Mouse (Mus musculus) intestine, postnatal 0 days (tissue): ENCODE measurements around the gene Rora. TPM values are rescaled to one million over a fixed set of nuclear protein-coding genes. Genes with fewer than 3 reads are reported as not detected.

Source experiments
- ATAC-seq: fragments of 200-750 bp; cut with Nextera tagmentation; 2 replicates; pipeline ENCODE4 v1.8.0; 2017; ENCODE audit warnings: mild to moderate bottlenecking, moderate TSS enrichment, moderate library complexity
- H3K27ac ChIP-seq: fragments of 300-500 bp; sonication (generic); 2 replicates; pipeline ENCODE4 v1.5.1; 2014; ENCODE audit warnings: mild to moderate bottlenecking, low read depth, low read length, moderate library complexity
- H3K27me3 ChIP-seq: fragments of 300-500 bp; sonication (generic); replicated peaks from 2 replicates; pipeline ENCODE4 v1.6.1; 2014; ENCODE audit warnings: low read length, mixed read lengths; ENCODE audit not compliant: control insufficient read depth, insufficient read depth
- H3K36me3 ChIP-seq: fragments of 300-500 bp; sonication (generic); 2 replicates; pipeline ENCODE4 v1.6.1; 2014; ENCODE audit warnings: mild to moderate bottlenecking, moderate library complexity; ENCODE audit not compliant: control insufficient read depth, insufficient read depth
- H3K4me1 ChIP-seq: fragments of 300-500 bp; sonication (generic); replicated peaks from 2 replicates; pipeline ENCODE4 v1.6.1; 2014; ENCODE audit warnings: antibody characterized with exemption, low read length, mixed read lengths; ENCODE audit not compliant: control insufficient read depth, insufficient read depth
- H3K4me2 ChIP-seq: fragments of 300-500 bp; sonication (generic); replicated peaks from 2 replicates; pipeline ENCODE4 v1.6.1; 2014; ENCODE audit warnings: low read depth, mild to moderate bottlenecking, moderate library complexity
- H3K4me3 ChIP-seq: fragments of 300-500 bp; sonication (generic); 2 replicates; pipeline ENCODE4 v1.5.1; 2014; ENCODE audit warnings: low read depth, low read length
- H3K9ac ChIP-seq: fragments of 300-500 bp; sonication (generic); 2 replicates; pipeline ENCODE4 v1.6.1; 2014; ENCODE audit warnings: mild to moderate bottlenecking, low read depth, low read length
- H3K9me3 ChIP-seq: fragments of 300-500 bp; sonication (generic); 2 replicates; pipeline ENCODE4 v1.6.1; 2016; ENCODE audit warnings: mixed run types; ENCODE audit not compliant: control insufficient read depth
- CTCF ChIP-seq: sonication (generic); IDR thresholded peaks from 2 replicates; pipeline ENCODE4 v1.5.1; 2016; ENCODE audit warnings: low read depth, mild to moderate bottlenecking, control low read depth, antibody characterized with exemption, moderate library complexity
- WGBS: fragments of 180-500 bp; shearing (Covaris S2); extraction: QIAGEN DNeasy Blood & Tissue Kit; methylation state at CpG from one replicate; pipeline ENCODE4 v1.1.7; 2014; 5-methylcytosine and 5-hydroxymethylcytosine counted together
- polyA plus RNA-seq: library from polyadenylated mRNA; unstranded; fragments of >200 nt; fragmentation: Nextera tagmentation; extraction: Ambion mirVana; gene quantifications from 2 replicates; pipeline ENCODE4 v1.2.1, GENCODE M21; 2015

Rora gene
- polyA plus RNA-seq, 1 experiment from 2014 or later, result 4.7 TPM

DNA sequence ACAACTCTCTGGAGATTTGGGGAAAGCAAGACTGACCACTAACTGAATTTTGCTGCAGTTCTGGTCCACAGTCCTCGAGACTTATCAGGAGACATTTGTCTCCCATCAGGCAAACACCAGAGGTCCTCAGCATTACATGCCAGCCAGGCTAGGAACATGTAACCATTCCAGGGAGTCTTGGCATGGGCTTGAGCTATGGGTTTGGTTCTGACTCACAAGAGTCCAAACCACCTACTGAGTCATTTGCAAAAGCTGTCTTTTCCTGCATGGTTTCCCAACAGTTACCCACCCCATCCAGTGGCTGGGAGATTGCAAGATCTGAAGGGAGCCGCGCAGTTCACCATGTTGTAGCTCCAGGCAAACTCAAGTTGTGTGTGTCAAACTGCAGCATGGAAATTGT, 290.4 kb downstream of the Rora start:
- no peak overlapping the region for H3K9ac ChIP-seq
- H3K4me1 ChIP-seq, result no peaks in the 10 kb centered on the region
- H3K36me3 ChIP-seq, result no peaks in the 10 kb centered on the region
- no peak for ATAC-seq
- H3K4me3 ChIP-seq, result no peak overlapping the region
- H3K4me2 ChIP-seq, result no peak overlapping the region
- no peak overlapping the region for H3K27ac ChIP-seq
- WGBS, result 92% methylated on average over 3 of the region's 3 CpGs
- no peaks in the 10 kb centered on the region for H3K27me3 ChIP-seq
- H3K9me3 ChIP-seq, result no peaks in the 10 kb centered on the region
- 0 out of 2 replicates have a peak, but pooled peaks have one; percentile 11 for TF ChIP-seq CTCF

- Histone ChIP-seq H3K9me3 (no peaks in the 10 kb centered on the region), H3K4me2 (no peak overlapping the region), H3K9ac (no peak overlapping the region), H3K36me3 (no peaks in the 10 kb centered on the region), H3K4me1 (no peaks in the 10 kb centered on the region), H3K27me3 (no peaks in the 10 kb centered on the region), H3K4me3 (no peak overlapping the region), H3K27ac (no peak overlapping the region)
- WGBS, result 26% methylated on average over 6 of the region's 6 CpGs
- ATAC-seq, result no peak
- no peak for TF ChIP-seq CTCF
Observed at GRCm38 (mm10) chr9:68947707-68948106, 294.1 kb downstream of the Rora start.

DNA sequence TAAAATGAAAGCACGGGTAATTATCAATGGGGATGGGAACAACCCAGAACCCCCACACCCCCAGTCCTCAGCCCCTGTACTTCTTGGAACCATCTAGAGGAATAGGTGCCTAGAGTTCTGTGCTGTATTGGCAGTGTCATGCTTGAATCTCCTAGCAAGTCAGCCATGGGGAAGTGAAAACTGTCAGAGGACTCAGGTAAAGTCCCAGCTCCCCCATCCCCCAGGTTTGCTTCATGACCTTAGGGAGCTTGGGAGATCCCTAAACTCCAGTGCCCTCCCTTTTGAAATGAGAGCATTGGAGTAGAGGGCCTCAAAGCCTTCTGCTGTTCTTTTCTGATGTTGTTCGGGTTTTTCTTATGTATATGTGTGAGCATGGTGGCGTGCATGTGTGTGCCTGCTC, 294.6 kb downstream of the Rora start:
- no peaks in the 10 kb centered on the region for H3K4me1 ChIP-seq
- H3K4me3 ChIP-seq, result no peak overlapping the region
- no peaks in the 10 kb centered on the region for H3K27me3 ChIP-seq
- H3K9ac ChIP-seq, result no peak overlapping the region
- ATAC-seq, result no peak
- no peak for TF ChIP-seq CTCF
- no peak overlapping the region for H3K4me2 ChIP-seq
- H3K36me3 ChIP-seq, result no peaks in the 10 kb centered on the region
- H3K27ac ChIP-seq, result no peak overlapping the region
- no peaks in the 10 kb centered on the region for H3K9me3 ChIP-seq
- WGBS, result 73% methylated on average over 3 of the region's 3 CpGs

GRCm38 (mm10) chr9:68956210-68956874, 302.8 kb downstream of the Rora start:
- Histone ChIP-seq H3K27me3 (no peaks in the 10 kb centered on the region), H3K9me3 (no peaks in the 10 kb centered on the region), H3K4me1 (0 out of 2 replicates have a peak, but pooled peaks cover 3% of the 10 kb centered on the region), H3K27ac (no peak overlapping the region), H3K36me3 (no peaks in the 10 kb centered on the region), H3K4me3 (no peak overlapping the region), H3K4me2 (0 out of 2 replicates have a peak overlapping the region, but pooled peaks have one; percentile 17), H3K9ac (no peak overlapping the region)
- no peak for TF ChIP-seq CTCF
- peak; percentile 70 for ATAC-seq
- WGBS, result 39% methylated on average over 12 of the region's 12 CpGs

- Histone ChIP-seq H3K9me3 (no peaks in the 10 kb centered on the region), H3K27me3 (no peaks in the 10 kb centered on the region), H3K9ac (no peak overlapping the region), H3K4me1 (0 out of 2 replicates have a peak, but pooled peaks cover 3% of the 10 kb centered on the region), H3K36me3 (no peaks in the 10 kb centered on the region), H3K27ac (no peak overlapping the region), H3K4me3 (no peak overlapping the region), H3K4me2 (no peak overlapping the region)
- TF ChIP-seq CTCF, result peak; percentile 66
- ATAC-seq, result no peak
- 38% methylated on average over 5 of the region's 5 CpGs for WGBS
Observed at GRCm38 (mm10) chr9:68956938-68957573, 303.5 kb downstream of the Rora start.

DNA sequence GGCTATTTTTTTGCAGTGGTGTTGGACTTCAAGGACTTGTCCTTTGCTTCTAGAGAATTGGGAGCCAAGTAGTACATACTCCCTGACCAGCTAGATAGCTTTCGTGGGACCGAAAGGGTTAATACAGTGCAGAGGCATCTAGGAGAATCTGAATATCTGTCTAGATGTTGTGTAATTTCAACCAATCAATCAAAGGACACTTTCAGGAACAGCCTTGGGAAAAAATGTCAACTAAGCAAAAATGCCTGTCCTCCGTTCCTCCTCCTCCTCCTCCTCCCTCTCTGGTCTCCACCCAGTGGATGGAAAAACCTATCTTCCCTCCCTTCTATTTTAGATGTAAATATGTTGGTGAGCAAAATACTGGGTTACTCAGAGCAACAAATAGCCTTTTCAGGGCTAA, 304.2 kb downstream of the Rora start:
- H3K9ac ChIP-seq, result no peak overlapping the region

More for the DNA sequence above, 304.2 kb downstream of the Rora start:
- Histone ChIP-seq H3K4me3 (no peak overlapping the region), H3K9me3 (no peaks in the 10 kb centered on the region), H3K27ac (no peak overlapping the region), H3K4me2 (no peak overlapping the region), H3K36me3 (no peaks in the 10 kb centered on the region), H3K27me3 (no peaks in the 10 kb centered on the region), H3K4me1 (0 out of 2 replicates have a peak, but pooled peaks cover 3% of the 10 kb centered on the region)
- WGBS, result 77% methylated on average over 3 of the region's 3 CpGs
- no peak for ATAC-seq
- no peak for TF ChIP-seq CTCF
